Mouse (Mus musculus): Measurements from ENCODE around the gene U2af1l4.

- no peak for TF ChIP-seq CEBPB (IDR thresholded peaks at IDR 0.05; ENCODE audit: low read depth)
- TF ChIP-seq USF1 (IDR thresholded peaks at IDR 0.05; ENCODE audit: low read depth): no peak
Measured at GRCm38 (mm10) chr7:30591605-30591951, 28.5 kb downstream of the U2af1l4 start.

Data from C2C12 (cell line).